Mouse (Mus musculus): Measurements from ENCODE around the gene Selenov. TPM values are rescaled to one million over a fixed set of nuclear protein-coding genes. Genes with fewer than 3 reads are reported as not detected.

Selenov gene
- polyA plus RNA-seq, 1 experiment = not detected

GRCm38 (mm10) chr7:28269355-28269754 lies 21.6 kb downstream of the Selenov start:
- Histone ChIP-seq H3K36me3 (ENCODE audit: control insufficient read depth, insufficient read depth, low read length) (no peaks in the 10 kb centered on the region), H3K27me3 (replicated peaks; ENCODE audit: control insufficient read depth, insufficient read depth, low read length) (no peaks in the 10 kb centered on the region), H3K4me3 (ENCODE audit: insufficient read depth, low read depth, low read length) (no peak overlapping the region), H3K4me1 (ENCODE audit: control insufficient read depth, insufficient read depth, low read length) (0 out of 2 replicates have a peak, but pooled peaks cover 2% of the 10 kb centered on the region), H3K27ac (ENCODE audit: insufficient read depth, low read depth, low read length) (no peak overlapping the region)
- DNase-seq = no peak
- 92% methylated on average over 12 of the region's 12 CpGs for WGBS
- TF ChIP-seq CTCF (conservative IDR thresholded peaks at IDR 0.05; ENCODE audit: insufficient read depth, insufficient read length, low read depth, low read length) = no peak
- no peak for TF ChIP-seq POLR2A (IDR thresholded peaks at IDR 0.05; ENCODE audit: low read depth, low read length)

GRCm38 (mm10) chr7:28268576-28268975 lies 22.4 kb downstream of the Selenov start:
- H3K27ac ChIP-seq (ENCODE audit: insufficient read depth, low read depth, low read length) = no peak overlapping the region
- H3K4me1 ChIP-seq (ENCODE audit: control insufficient read depth, insufficient read depth, low read length) = 0 out of 2 replicates have a peak, but pooled peaks cover 2% of the 10 kb centered on the region
- no peaks in the 10 kb centered on the region for H3K27me3 ChIP-seq (replicated peaks; ENCODE audit: control insufficient read depth, insufficient read depth, low read length)
- no peaks in the 10 kb centered on the region for H3K36me3 ChIP-seq (ENCODE audit: control insufficient read depth, insufficient read depth, low read length)
- DNase-seq = no peak
- TF ChIP-seq CTCF (conservative IDR thresholded peaks at IDR 0.05; ENCODE audit: insufficient read depth, insufficient read length, low read depth, low read length) (no peak), POLR2A (IDR thresholded peaks at IDR 0.05; ENCODE audit: low read depth, low read length) (no peak)
- WGBS = 19% methylated on average over 16 of the region's 16 CpGs
- peak overlapping the region; percentile 99 for H3K4me3 ChIP-seq (ENCODE audit: insufficient read depth, low read depth, low read length)

- 6% methylated on average over 53 of the region's 62 CpGs for WGBS
- H3K27ac ChIP-seq (ENCODE audit: insufficient read depth, low read depth, low read length) = peak overlapping the region; percentile 54; the same call in 1 of the 2 replicates
- H3K36me3 ChIP-seq (ENCODE audit: control insufficient read depth, insufficient read depth, low read length) = no peaks in the 10 kb centered on the region
- H3K4me1 ChIP-seq (ENCODE audit: control insufficient read depth, insufficient read depth, low read length) = 0 out of 2 replicates have a peak, but pooled peaks cover 2% of the 10 kb centered on the region
- peak overlapping the region; percentile 99 for H3K4me3 ChIP-seq (ENCODE audit: insufficient read depth, low read depth, low read length)
- H3K27me3 ChIP-seq (replicated peaks; ENCODE audit: control insufficient read depth, insufficient read depth, low read length) = no peaks in the 10 kb centered on the region
- no peak for TF ChIP-seq POLR2A (IDR thresholded peaks at IDR 0.05; ENCODE audit: low read depth, low read length)
- no peak for TF ChIP-seq CTCF (conservative IDR thresholded peaks at IDR 0.05; ENCODE audit: insufficient read depth, insufficient read length, low read depth, low read length)
- peak; percentile 67 for DNase-seq
Observed at GRCm38 (mm10) chr7:28268042-28268531, 22.9 kb downstream of the Selenov start.

GRCm38 (mm10) chr7:28267129-28268041 lies 23.6 kb downstream of the Selenov start, which contains the start of gene Eid2:
Gene Eid2, plus strand, starts transcription at chr7:28267881.
- Histone ChIP-seq H3K36me3 (ENCODE audit: control insufficient read depth, insufficient read depth, low read length) (no peaks in the 10 kb centered on the region), H3K4me3 (ENCODE audit: insufficient read depth, low read depth, low read length) (peak within 1 kb of the TSS; percentile 99), H3K4me1 (ENCODE audit: control insufficient read depth, insufficient read depth, low read length) (0 out of 2 replicates have a peak, but pooled peaks cover 2% of the 10 kb centered on the region), H3K27me3 (replicated peaks; ENCODE audit: control insufficient read depth, insufficient read depth, low read length) (no peaks in the 10 kb centered on the region), H3K27ac (ENCODE audit: insufficient read depth, low read depth, low read length) (peak within 1 kb of the TSS; percentile 54; the same call in 1 of the 2 replicates)
- WGBS = 6% methylated on average over 57 of the region's 57 CpGs
- TF ChIP-seq POLR2A (IDR thresholded peaks at IDR 0.05; ENCODE audit: low read depth, low read length) (peak; percentile 18), CTCF (conservative IDR thresholded peaks at IDR 0.05; ENCODE audit: insufficient read depth, insufficient read length, low read depth, low read length) (no peak)
- DNase-seq = peak; percentile 83

- Histone ChIP-seq H3K27me3 (replicated peaks; ENCODE audit: control insufficient read depth, insufficient read depth, low read length) (no peaks in the 10 kb centered on the region), H3K4me1 (ENCODE audit: control insufficient read depth, insufficient read depth, low read length) (0 out of 2 replicates have a peak, but pooled peaks cover 2% of the 10 kb centered on the region), H3K27ac (ENCODE audit: insufficient read depth, low read depth, low read length) (no peak overlapping the region), H3K4me3 (ENCODE audit: insufficient read depth, low read depth, low read length) (no peak overlapping the region), H3K36me3 (ENCODE audit: control insufficient read depth, insufficient read depth, low read length) (no peaks in the 10 kb centered on the region)
- WGBS = 78% methylated on average over 13 of the region's 13 CpGs
- DNase-seq = no peak
- TF ChIP-seq CTCF (conservative IDR thresholded peaks at IDR 0.05; ENCODE audit: insufficient read depth, insufficient read length, low read depth, low read length) (no peak), POLR2A (IDR thresholded peaks at IDR 0.05; ENCODE audit: low read depth, low read length) (no peak)
Observed at GRCm38 (mm10) chr7:28265391-28265790, 25.6 kb downstream of the Selenov start.

- H3K27me3 ChIP-seq (replicated peaks; ENCODE audit: control insufficient read depth, insufficient read depth, low read length) = no peaks in the 10 kb centered on the region
- TF ChIP-seq CTCF (conservative IDR thresholded peaks at IDR 0.05; ENCODE audit: insufficient read depth, insufficient read length, low read depth, low read length) = no peak
- TF ChIP-seq POLR2A (IDR thresholded peaks at IDR 0.05; ENCODE audit: low read depth, low read length) = no peak
- WGBS = 4% methylated on average over 15 of the region's 15 CpGs
Observed at GRCm38 (mm10) chr7:28263786-28264185, 27.2 kb downstream of the Selenov start.

GRCm38 (mm10) chr7:28262861-28263260 lies 28.1 kb downstream of the Selenov start:
- Histone ChIP-seq H3K27ac (ENCODE audit: insufficient read depth, low read depth, low read length) (no peak overlapping the region), H3K27me3 (replicated peaks; ENCODE audit: control insufficient read depth, insufficient read depth, low read length) (no peaks in the 10 kb centered on the region), H3K4me1 (ENCODE audit: control insufficient read depth, insufficient read depth, low read length) (no peaks in the 10 kb centered on the region), H3K4me3 (ENCODE audit: insufficient read depth, low read depth, low read length) (no peak overlapping the region), H3K36me3 (ENCODE audit: control insufficient read depth, insufficient read depth, low read length) (no peaks in the 10 kb centered on the region)
- no peak for DNase-seq
- TF ChIP-seq CTCF (conservative IDR thresholded peaks at IDR 0.05; ENCODE audit: insufficient read depth, insufficient read length, low read depth, low read length) (no peak), POLR2A (IDR thresholded peaks at IDR 0.05; ENCODE audit: low read depth, low read length) (no peak)
- 33% methylated on average over 5 of the region's 5 CpGs for WGBS

More at GRCm38 (mm10) chr7:28263786-28264185, 27.2 kb downstream of the Selenov start:
- Histone ChIP-seq H3K4me1 (ENCODE audit: control insufficient read depth, insufficient read depth, low read length) (0 out of 2 replicates have a peak, but pooled peaks cover 1% of the 10 kb centered on the region), H3K4me3 (ENCODE audit: insufficient read depth, low read depth, low read length) (no peak overlapping the region), H3K36me3 (ENCODE audit: control insufficient read depth, insufficient read depth, low read length) (no peaks in the 10 kb centered on the region), H3K27ac (ENCODE audit: insufficient read depth, low read depth, low read length) (no peak overlapping the region)
- peak; percentile 70 for DNase-seq
